Mouse (Mus musculus) erythroblast, embryonic 14.5 days (primary cell): ENCODE results near the gene Hoxd8. TPM values are rescaled to one million over a fixed set of nuclear protein-coding genes. Genes with fewer than 3 reads are reported as not detected.

Experiments used
- H3K27me3 ChIP-seq: 2 replicates; pipeline ENCODE4 v1.6.1; 2012; ENCODE audit warnings: inconsistent platforms; ENCODE audit not compliant: control insufficient read depth
- H3K36me3 ChIP-seq: 2 replicates; pipeline ENCODE4 v1.6.1; 2012; ENCODE audit warnings: mild to moderate bottlenecking, inconsistent platforms; ENCODE audit not compliant: control insufficient read depth
- H3K4me1 ChIP-seq: 2 replicates; pipeline ENCODE4 v1.6.1; 2012; ENCODE audit warnings: inconsistent platforms; ENCODE audit not compliant: control insufficient read depth
- H3K4me3 ChIP-seq: replicated peaks from 2 replicates; pipeline ENCODE3; 2012; ENCODE audit warnings: moderate library complexity, mild to moderate bottlenecking, inconsistent platforms
- H3K9me3 ChIP-seq: 2 replicates; pipeline ENCODE4 v1.6.1; 2012; ENCODE audit warnings: low read length, inconsistent platforms, mixed read lengths; ENCODE audit not compliant: control insufficient read depth
- GATA1 ChIP-seq: IDR thresholded peaks from 2 replicates; pipeline ENCODE4 v1.6.1; 2012; ENCODE audit warnings: low read length, inconsistent platforms, mixed read lengths
- TAL1 ChIP-seq: IDR thresholded peaks from 3 replicates; pipeline ENCODE4 v1.6.1; 2012; ENCODE audit warnings: low read length, inconsistent platforms, mixed read lengths
- polyA plus RNA-seq: library from polyadenylated mRNA; stranded (reverse); fragments of >175 nt; gene quantifications from 2 replicates; pipeline ENCODE4 v1.2.3, GENCODE M21; 2012

Gene Hoxd8
- polyA plus RNA-seq = not detected in 2 replicates

- no peaks in the 10 kb centered on the region for H3K4me1 ChIP-seq
- H3K9me3 ChIP-seq = no peaks in the 10 kb centered on the region; the same call in 1 of the 2 replicates
- peaks cover 100% of the 10 kb centered on the region for H3K27me3 ChIP-seq
- TF ChIP-seq GATA1 = no peak
- TF ChIP-seq TAL1 = no peak
- no peak within 1 kb of the TSS for H3K4me3 ChIP-seq
- H3K36me3 ChIP-seq = no peaks in the 10 kb centered on the region
Measured at GRCm38 (mm10) chr2:74704393-74704998, at the start of gene Hoxd8. TSS of gene Hoxd8 (plus strand) at chr2:74704615.

DNA sequence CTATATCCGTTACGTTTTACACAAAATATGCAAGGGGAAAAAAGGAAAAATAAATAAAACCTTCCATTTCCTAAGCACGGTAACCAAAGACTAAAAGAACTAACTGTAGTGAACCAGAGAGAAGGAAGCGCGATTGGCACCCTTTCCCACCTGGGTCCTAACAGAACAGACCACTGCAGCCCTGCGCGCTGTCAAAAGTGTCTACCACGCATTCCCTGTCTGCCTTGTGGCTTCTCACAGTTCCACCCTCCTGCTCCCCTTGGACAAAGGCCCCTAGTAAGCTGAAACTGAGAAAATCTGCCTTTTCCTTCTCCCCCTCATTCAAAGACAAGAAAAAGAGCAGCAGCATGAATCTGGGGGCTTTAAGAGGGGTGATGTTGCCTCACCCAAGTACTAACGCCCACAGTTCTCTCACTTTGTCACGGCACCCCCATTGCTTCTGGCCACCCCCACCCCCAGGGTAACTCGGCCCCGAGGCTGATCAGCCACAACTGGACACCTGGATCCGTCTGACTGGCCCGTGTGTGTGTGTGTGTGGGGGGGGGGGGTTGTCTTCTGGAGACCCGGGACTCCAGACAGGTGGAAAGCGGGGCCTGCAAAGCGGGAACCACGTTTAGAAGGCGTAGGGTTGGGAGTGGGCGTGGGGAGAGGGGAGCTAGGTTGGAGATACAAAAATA is 49.5 kb upstream of the Hoxd8 start:
- TF ChIP-seq GATA1 (no peak), TAL1 (no peak)
- peaks cover 100% of the 10 kb centered on the region for H3K27me3 ChIP-seq
- H3K36me3 ChIP-seq = no peaks in the 10 kb centered on the region
- H3K9me3 ChIP-seq = peaks cover 9% of the 10 kb centered on the region
- H3K4me1 ChIP-seq = no peaks in the 10 kb centered on the region
- no peak overlapping the region for H3K4me3 ChIP-seq

- Histone ChIP-seq H3K9me3 (peaks cover 9% of the 10 kb centered on the region), H3K4me1 (no peaks in the 10 kb centered on the region), H3K27me3 (peaks cover 100% of the 10 kb centered on the region), H3K36me3 (no peaks in the 10 kb centered on the region), H3K4me3 (no peak overlapping the region)
- TF ChIP-seq TAL1 (no peak), GATA1 (no peak)
Measured at GRCm38 (mm10) chr2:74655420-74655781, 49.0 kb upstream of the Hoxd8 start.

DNA sequence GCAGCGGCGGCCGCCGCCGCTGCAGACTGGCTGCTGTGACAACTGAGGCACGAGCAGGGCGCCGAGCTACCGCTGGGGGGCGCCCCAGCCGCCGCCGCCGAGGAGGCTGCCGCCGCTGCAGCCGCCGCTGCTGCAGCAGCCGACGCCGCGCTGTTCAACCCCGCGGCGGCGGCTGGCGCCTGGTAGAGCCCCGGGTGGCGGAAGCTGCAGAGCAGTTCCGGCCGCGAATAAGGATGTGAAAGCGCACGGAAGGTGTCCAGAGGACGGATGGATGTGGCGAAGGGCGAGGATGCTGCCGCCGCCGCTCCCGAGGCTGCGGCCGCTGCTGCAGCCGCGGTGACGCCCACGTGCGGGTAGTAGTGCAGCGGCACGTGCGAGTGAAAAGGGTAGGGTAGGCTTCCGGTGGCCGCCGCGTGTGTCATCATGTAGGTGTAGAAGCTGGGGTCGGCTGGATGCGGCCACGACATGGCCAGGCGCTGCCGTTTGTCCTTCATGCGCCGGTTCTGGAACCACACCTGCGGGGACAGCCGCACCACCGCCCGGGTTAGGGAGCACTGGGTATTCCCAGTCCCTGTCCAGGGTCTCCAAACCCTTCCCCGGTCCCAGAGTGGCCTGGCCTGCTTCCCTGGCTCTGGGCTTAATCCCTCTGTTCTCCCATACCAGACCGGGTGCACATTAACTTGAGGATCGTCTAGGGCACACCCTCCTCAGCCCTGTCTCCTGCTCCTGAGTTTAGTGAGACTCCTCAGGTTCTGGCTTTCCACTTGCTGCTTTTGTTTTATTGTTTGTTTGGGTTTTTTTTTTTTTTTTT is 48.4 kb upstream of the Hoxd8 start:
- Histone ChIP-seq H3K4me3 (no peak overlapping the region), H3K36me3 (no peaks in the 10 kb centered on the region), H3K27me3 (peaks cover 100% of the 10 kb centered on the region), H3K9me3 (peaks cover 11% of the 10 kb centered on the region), H3K4me1 (no peaks in the 10 kb centered on the region)
- TF ChIP-seq GATA1 (no peak), TAL1 (no peak)

- Histone ChIP-seq H3K4me1 (no peaks in the 10 kb centered on the region), H3K4me3 (no peak overlapping the region), H3K9me3 (peaks cover 11% of the 10 kb centered on the region), H3K36me3 (no peaks in the 10 kb centered on the region), H3K27me3 (peaks cover 100% of the 10 kb centered on the region)
- TF ChIP-seq GATA1 (no peak), TAL1 (no peak)
Measured at GRCm38 (mm10) chr2:74656632-74657021, 47.8 kb upstream of the Hoxd8 start.

GRCm38 (mm10) chr2:74657251-74658023 is 47.0 kb upstream of the Hoxd8 start:
- peaks cover 100% of the 10 kb centered on the region for H3K27me3 ChIP-seq
- peaks cover 11% of the 10 kb centered on the region for H3K9me3 ChIP-seq
- TF ChIP-seq GATA1 (no peak), TAL1 (no peak)
- no peak overlapping the region for H3K4me3 ChIP-seq
- no peaks in the 10 kb centered on the region for H3K4me1 ChIP-seq
- H3K36me3 ChIP-seq = no peaks in the 10 kb centered on the region

DNA sequence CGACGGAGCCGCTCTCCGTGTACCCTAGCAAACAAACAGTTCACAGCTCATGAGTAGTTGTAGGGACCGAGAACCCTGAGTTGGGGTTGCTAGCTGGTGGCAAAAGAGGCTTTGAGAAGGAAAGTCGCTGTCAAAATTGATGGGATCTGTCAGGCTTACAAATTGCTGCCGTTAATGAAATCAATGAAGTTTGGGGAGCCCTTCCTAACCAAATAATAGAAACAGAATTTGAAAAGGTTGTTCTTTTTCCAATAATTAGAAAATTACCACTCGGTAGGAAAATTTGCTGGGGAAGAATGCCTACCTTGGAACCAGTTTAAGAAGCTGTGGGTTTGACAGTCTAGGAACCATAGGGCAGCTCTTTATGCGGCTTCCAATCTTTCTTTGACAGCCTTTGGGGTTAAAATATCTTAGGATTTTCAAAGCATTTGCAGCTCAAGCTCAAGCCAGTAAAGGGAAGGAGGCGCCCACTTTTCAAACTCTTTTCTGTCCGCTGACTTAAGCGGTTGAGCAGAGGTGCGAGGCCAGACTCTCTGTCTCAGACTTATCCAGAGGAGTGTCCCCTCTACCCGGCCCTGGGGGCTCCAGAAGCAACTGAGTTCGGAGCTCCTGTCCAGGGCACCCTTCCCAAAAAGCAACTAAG is 46.3 kb upstream of the Hoxd8 start:
- Histone ChIP-seq H3K36me3 (no peaks in the 10 kb centered on the region), H3K27me3 (peaks cover 100% of the 10 kb centered on the region), H3K9me3 (peaks cover 11% of the 10 kb centered on the region), H3K4me3 (no peak overlapping the region), H3K4me1 (no peaks in the 10 kb centered on the region)
- TF ChIP-seq TAL1 (no peak), GATA1 (no peak)

- peaks cover 100% of the 10 kb centered on the region for H3K27me3 ChIP-seq
Measured at GRCm38 (mm10) chr2:74658667-74659371, 45.6 kb upstream of the Hoxd8 start.

More at GRCm38 (mm10) chr2:74658667-74659371, 45.6 kb upstream of the Hoxd8 start:
- Histone ChIP-seq H3K36me3 (no peaks in the 10 kb centered on the region), H3K4me1 (no peaks in the 10 kb centered on the region), H3K9me3 (peaks cover 11% of the 10 kb centered on the region), H3K4me3 (no peak overlapping the region)
- TF ChIP-seq GATA1 = no peak
